Mouse (Mus musculus) urinary bladder, adult 18-20 months (tissue): ENCODE results near the gene Myh9.
A peak's percentile ranks its signal among the peaks of the same experiment; 100 is the strongest.
"Not testable (repeated sequence)": the region's sequence is repeated elsewhere in the genome, so short reads cannot be mapped to it uniquely, and the experiment has no call there.

Source experiments
- DNase-seq, 2 experiments: peaks; one replicate each; pipeline ENCODE4 v3.0.0; 2022; ENCODE audit warnings: low spot score in 2 of 2, mixed read lengths in 2 of 2

The Myh9 gene

GRCm38 (mm10) chr15:77867231-77867968 is 25.4 kb upstream of the Myh9 start:
- not testable (repeated sequence) for DNase-seq

GRCm38 (mm10) chr15:77866583-77867220 is 24.7 kb upstream of the Myh9 start:
- no peak for DNase-seq

DNA sequence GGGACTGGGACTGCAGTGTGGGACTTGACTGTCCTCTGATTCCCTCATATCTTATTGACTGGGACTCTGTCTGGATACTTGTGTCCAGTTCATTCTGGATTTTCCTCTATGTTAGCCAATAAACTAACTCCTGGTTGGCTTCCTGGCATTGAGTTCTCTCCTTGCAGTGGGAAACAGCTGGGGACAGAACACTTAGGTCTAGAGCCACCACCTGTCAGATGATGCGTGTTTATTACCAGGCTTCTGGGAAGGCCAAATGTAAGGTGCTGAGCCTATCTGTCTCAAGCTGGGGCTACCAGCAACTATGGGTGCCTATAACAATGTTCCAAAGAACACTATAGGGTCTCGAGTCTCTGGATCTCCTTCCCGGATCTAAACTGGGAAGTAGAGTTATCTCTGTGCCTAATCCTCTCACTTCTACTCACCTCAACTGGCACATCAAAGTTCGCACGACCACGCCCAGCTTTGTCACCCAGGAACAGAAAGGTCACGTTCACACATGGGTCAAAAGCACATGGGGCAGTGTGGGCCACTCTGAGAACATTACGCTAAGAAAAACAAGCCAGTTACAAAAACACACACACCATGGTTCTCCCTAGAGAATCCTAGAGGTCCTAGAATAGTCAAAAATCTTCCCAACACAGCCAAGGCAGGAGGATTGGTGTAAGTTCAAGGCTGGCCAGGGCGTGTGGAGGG is 22.2 kb upstream of the Myh9 start:
- DNase-seq = no peak

DNA sequence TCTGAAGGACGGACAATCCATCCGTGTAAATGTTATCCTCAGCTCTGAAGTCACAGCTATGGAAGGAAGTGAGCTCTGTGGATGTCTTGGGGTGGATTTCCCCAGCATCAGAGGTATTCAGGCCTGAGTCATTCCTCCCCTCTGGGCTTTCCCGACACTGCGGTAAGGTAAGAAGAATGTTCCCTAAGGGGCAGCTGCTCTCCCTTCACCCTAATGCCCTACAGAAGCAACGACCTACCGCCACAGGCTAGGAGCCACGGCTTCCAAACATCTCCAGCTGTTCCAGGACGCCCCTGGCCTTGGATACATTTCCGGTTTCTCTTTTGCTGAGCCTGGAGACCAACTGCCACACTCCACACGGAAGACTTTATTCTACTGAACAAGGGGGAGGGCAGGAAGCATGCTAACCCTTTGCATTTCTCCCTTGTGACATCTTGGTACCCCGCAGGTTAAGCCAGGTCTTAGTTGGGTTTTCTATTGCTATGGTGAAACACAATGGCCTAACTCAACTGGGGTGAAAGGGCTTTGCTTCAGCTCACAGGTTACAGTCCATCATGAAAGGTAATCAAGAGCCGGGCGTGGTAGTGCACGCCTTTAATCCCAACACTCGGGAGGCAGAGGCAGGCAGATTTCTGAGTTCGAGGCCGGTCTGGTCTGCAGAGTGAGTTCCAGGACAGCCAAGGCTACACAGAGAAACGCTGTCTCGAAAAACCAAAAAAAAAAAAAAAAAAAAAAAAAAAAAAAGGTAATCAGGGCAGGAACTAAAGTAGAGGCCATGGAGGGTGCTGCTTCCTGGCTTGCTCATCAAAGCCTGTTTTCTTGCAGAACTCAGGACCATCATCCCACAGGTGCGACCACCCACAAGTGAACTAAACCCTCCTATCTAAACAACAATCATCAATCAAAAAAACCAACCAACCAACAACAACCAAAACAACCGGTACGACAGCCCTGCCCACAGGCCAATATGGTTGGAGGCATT is 21.3 kb upstream of the Myh9 start:
- no peak for DNase-seq

DNA sequence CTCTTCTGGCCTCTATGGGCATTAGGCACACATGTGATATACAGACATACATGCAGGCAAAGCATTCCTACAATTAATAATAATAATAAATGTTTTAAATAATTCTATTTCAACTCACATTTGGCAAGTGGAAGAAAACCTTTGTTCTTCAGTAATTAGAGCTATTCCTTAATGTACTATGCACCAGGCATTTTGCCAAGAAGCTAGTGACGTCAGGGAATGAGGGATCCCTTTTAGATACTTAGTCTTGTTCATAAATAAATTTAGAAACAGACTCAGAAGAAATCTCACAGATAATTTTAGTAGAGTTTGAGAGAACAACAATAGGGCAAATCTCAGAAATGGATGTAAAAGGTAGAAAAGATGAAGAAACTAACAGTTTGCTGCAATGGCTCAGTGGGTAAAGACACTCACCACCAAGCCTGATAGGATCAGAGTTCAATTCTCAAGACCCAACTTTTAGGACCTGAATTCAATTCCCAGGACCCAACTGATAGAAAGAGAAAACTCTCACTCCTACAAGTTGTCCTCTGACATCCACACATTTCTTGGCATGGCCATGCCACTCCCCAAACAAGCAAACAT is 18.2 kb upstream of the Myh9 start:
- DNase-seq = no peak

DNA sequence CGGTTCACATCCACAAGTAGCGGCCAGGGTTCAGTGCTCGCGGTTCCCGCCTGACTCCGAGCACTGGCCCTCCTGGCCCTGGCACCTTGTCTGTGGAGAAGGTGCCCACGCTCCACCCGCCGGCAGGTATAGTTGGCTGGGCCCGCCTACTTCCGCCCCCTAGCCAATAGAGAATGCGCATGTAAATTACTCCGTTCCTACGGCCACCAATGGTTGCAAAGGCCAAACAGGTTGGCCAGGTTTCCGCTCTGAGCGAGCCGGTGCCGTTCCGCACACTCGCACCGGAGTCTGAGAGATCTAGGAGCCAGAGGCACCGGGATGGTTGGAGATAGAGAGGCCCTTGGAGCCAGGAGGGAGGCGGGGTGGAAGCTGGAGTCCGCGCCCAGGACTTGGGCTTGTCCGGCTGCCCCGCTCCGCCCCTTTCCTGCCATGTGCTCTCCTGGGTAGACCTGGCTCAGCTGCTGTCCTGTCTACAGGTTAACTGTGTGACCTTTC is 15.7 kb upstream of the Myh9 start:
- DNase-seq = peak; percentile 78 to 84

DNA sequence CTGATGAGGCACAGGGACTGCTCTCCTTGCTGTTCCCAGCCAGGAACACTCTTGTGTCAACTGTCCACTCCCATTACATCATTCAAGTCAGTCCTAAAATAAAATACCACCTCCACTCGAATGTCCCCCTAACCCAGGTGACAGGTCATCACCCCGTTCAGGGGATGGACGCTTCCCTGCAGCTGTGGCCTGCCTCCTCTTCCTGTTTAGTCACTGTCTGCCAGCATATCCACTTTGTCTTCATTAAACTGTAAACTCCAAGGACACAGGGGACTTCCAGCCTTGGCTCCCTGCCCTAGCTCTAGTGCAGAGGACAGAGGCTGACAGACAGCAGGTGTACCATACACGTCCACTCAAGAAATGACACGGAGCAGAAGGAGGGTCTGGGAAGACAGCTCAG is 14.6 kb upstream of the Myh9 start:
- no peak for DNase-seq

DNA sequence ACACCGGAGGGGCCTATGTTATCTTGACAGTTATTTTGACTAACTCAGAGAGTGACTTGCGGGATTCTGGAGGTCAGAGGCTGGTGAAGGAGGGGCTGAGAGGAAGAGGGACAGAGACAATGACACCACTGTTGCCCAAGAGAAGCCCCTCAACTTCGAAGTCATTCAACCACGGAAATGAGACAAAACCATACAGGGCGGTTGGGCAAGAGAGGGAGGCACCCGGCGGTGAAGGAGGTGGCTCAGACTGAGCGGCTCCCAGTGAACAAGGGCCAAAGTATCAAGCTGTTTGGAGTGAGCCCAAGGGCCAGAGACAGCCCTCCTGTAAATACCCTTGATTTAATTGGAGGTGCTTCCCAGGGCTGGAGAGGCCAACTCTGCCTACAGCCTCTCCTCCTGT is 13.3 kb upstream of the Myh9 start:
- DNase-seq = no peak

- no peak for DNase-seq
Observed at GRCm38 (mm10) chr15:77852001-77852400, 10.0 kb upstream of the Myh9 start.

- no peak for DNase-seq
Observed at GRCm38 (mm10) chr15:77851136-77851535, 9.2 kb upstream of the Myh9 start.

GRCm38 (mm10) chr15:77849572-77850229 is 7.7 kb upstream of the Myh9 start:
- DNase-seq = no peak

DNA sequence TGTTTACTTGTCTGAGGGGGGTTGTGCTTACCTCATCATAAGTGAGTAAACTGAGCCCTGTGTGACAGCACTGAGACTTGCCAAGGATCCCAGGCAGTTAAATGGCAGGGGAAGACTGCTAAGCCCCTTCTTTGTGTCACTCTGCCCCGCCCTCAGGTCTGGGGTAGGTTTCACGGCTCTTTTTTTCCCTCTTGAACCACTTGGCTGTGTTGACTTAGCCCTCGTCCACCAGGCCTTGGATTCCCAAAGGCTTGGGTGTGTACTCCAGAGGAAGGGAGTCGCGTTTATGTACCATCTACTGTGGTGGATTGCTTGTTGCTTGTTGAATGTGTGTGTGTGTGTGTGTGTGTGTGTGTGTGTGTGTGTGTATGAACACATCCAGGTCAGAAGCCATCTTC is 7.1 kb upstream of the Myh9 start:
- no peak for DNase-seq

DNA sequence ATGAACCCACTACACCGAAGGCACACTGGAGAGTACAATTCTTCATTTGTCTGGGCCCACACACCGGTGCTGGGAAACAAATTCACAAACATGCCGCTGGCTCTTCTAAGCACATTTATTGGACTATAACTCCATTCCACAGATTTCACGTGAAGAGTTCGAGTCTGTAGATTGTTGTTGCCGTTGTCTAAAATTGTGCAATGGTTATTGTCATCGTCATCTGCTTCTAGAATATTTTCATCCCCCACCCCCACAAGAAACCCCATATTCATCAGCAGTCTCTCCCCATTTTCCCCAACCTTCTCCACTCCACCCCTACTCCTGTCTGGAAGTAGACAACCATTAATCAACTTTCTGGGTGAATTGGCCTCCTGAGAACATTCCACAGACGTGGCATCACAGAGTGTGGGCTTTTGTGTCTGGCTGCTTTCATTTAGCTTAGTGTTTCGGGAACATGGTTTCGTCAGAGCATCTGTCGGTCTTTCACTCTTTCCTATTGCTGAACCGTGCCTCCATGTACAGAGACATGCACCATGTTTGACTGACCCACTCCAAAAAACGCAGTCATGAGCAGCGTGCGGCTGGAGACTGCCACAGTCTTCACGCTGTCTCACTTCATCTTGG is 6.6 kb upstream of the Myh9 start:
- no peak for DNase-seq

DNA sequence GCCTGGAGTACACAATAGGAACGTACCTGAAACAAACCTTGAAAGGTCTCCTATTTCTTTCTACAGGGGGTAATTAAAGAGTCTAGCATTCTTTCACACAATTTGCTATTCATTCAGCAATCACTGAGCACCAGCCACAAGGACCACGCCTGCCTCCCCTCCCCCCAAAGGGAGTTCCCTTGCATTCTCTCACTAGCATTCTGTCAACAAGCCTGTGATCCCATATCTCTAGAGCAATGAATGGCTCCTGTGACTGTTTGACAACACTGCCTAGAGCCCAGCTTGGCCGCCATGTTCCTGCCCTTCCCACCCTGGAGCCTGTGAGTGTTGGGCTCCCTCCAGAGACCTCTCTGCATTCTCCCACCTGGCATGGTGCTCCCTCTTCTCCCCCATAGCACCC is 5.9 kb upstream of the Myh9 start:
- DNase-seq = no peak

- DNase-seq = no peak
Observed at GRCm38 (mm10) chr15:77847108-77847507, 5.1 kb upstream of the Myh9 start.

GRCm38 (mm10) chr15:77845931-77846595 is 4.1 kb upstream of the Myh9 start:
- not testable (repeated sequence) for DNase-seq

DNA sequence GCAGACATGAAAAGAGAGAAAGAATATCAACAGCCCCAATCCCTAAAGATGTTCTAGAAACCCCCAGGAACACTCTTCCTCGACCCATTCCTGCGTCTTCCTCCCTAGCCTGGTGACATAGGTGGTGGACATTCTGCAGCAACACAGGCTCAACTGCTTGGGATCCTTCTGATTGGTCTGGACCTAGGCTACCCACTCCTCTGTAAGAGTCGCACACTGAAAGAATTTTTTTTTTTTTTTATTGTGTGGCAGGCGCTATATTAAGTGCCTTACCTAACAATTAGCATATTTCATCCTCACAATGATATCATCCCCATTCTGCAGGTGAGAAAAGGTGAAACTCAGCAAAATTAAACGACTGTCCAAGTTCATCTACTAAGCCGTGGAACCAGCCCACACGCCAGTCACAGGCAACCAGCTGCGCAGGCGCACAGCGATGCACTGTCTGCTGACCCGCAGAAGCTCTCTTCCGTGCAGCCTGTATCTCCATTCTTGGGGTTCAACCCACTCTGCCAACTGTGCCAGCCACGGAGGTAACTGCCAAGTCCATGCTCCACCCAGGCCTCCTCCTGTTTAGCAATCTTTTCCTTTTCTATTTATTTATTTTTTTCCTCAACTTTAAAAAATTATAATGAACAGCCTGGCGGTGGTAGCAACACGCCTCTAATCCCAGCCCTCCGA is 3.1 kb upstream of the Myh9 start:
- no peak for DNase-seq

- DNase-seq = no peak
Observed at GRCm38 (mm10) chr15:77844048-77844447, 2.1 kb upstream of the Myh9 start.

DNA sequence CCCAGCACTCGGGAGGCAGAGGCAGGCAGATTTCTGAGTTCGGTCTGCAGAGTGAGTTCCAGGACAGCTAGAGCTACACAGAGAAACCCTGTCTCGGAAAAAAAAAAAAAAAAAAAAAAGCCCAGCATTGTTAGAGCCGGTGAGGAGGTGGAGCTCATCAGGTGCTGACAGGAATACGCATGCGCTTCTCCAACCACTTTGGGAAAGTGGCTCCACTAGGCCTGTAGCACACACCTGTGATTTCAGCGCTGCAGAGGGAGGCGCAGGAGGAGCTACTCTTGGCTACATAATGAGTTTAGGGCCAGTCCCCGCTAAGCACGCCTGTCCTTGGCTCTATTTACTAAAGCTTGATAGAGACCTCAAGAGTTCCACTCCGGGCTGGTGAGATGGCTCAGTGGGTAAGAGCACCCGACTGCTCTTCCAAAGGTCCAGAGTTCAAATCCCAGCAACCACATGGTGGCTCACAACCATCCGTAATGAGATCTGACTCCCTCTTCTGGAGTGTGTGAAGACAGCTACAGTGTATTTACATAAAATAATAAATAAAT is 1.6 kb upstream of the Myh9 start:
- not testable (repeated sequence) for DNase-seq
